Mouse (Mus musculus): ENCODE measurements around the gene Synpo2.

The Synpo2 gene

DNA sequence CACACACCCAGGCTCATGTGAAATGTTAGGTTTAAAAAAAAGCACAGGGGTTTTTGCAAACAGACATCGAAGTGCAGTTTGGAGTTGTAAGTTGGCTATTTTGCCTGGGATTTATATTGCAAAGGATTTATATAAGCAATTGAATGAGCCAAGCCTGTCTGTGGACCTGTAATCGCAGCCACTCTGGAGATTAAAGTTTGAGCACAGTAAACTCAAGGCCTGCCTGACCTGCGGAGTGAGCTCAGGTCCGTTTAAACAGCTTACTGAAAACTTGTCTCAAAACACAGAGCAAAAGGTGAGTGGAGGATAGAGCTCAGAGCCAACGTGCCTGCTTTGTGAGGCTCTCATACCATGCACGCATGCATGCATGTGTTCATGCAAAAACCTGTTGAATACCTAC, 30.9 kb downstream of the Synpo2 start:
- no peak for DNase-seq (ENCODE audit: low spot score)

DNA sequence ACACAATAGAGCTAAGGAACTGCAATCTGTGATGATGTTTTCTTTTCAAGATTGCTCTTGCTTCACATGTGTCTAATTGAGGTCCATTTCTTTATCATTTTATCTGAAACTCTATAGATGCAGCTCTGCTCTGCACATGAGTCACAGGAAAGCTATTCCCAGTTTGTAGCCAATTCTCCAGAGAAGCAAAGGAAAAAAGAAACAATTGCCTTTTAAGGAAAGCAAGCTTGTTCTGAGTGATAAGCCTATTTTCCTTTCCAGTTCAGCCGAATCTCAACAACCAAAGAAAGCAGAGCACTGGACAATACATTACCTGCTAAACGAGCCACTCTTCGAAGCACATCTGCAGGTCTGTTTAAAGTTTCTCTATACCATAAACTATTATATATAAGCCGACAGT, 31.3 kb downstream of the Synpo2 start:
- no peak for DNase-seq (ENCODE audit: low spot score)

DNA sequence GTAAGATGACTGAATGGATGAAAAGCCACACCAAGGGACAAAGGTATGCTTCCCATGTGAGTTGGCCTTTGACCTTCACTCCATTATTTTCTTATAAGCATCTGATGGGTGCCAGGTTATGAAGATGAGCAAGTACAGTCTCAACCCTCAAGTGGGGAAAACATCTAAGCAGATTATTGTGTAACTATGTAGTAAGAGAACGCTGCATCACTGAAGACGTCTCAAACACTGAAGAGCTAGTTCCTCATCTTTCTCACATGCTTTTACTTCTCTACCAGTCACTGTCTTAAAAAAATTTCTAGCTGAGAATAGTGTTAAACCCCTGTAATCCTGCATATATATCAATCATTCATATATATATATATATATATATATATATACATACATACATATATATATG, 34.2 kb downstream of the Synpo2 start:
- DNase-seq (ENCODE audit: low spot score), result no peak

DNA sequence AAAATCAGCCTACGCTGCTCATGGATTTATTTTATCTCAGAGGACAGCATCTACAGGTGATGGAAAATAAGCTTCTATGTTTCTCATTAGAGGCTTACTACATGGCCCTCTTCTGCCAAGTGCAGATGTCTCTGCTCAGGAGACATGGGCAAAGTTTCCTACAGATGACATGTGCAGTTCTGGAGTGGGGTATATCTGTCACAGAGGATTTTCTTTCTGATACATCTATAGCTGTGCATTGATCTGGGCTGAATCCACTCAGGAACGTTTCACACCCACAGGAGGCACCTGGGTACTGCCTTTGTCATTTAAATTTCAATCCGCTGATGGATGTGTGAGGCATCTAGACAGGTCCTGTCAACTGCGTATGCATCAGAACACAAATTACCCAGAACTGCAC, 42.2 kb downstream of the Synpo2 start:
- DNase-seq (ENCODE audit: low spot score), result no peak

DNA sequence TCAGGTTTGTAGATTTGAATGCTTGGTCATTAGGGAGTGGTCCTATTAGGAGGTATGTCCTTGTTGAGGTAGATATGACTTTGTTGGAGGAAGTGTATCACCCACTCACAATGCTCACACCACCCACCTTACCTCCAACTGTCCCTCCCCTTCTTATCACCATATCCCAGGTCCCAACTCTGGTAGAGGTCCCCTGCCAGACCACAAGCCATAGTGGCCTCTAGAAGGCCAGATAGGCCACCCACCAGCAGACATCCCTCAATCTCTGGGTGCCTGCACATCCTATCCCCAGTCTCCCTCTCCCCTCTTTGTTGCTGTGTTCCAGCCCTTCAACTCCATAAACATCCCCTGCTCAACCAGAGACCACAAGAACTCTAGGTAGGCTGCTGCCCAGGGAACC, 44.3 kb downstream of the Synpo2 start:
- no peak for DNase-seq (ENCODE audit: low spot score)

DNA sequence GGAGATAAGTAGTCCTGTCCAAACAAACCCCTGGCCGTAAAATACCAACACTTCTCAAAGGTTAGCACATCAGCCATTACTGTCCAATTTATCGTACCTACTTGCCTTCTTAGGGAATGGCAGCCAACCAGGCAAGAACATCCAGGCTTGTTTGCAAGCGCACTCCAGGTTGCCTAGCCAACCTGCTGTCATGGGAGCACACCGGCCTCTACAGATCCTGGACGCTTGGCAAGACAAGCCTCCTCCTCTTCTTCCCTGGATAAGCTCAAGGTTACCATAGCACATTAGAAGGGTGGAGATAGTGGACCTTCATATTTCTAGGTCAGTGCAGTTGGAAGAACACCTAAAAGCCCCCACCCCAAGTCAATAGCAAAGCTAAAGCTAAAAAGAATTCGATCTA, 45.6 kb downstream of the Synpo2 start:
- DNase-seq (ENCODE audit: low spot score), result no peak

DNA sequence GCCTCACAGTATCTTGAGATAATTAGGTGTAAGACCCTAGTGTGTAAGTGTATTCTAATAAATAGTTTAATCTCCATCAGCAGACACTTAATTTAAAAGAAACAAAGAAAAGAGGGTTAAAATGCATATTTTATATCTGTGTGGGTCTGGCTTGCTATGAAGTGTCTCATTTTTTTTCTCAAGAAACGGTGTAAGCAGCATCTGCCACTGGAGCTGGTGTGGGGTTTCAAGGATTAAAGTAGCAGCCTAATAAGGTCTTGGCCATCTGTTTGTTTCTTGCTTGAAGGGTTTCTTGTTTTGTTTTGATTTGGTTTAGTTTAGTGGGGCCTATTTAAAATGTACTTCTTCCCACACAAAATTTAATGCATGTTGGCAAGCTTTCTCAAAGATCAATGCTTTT, 46.1 kb downstream of the Synpo2 start:
- DNase-seq (ENCODE audit: low spot score), result no peak

DNA sequence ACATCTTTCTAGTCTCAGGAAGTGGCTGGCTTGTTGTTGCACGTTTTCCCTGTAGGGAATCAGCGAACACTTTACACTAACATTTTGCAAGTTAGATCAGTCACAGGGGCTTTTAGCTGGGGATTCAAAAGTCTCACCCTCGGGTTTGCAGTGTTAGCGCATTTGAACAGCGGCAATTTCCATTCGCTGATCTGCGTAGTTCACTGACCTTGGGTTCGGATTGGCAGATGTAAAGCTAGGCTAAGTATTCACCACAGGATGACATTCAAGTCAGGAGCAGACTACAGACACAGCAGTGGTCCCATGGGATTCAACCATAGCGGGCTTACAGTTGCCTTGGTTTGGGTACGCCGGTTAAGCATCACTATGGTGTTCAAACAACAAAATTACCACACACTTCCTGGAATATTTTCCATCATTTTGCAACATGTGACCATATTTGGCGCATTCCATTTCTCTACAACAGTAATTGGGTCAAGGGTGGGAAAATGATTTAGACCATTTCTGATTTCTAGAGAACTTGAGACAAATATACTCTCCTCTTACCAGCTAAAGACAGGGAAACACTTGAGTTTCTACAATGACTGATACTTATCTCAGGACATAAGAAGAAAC, 47.2 kb downstream of the Synpo2 start:
- no peak for DNase-seq (ENCODE audit: low spot score)

DNA sequence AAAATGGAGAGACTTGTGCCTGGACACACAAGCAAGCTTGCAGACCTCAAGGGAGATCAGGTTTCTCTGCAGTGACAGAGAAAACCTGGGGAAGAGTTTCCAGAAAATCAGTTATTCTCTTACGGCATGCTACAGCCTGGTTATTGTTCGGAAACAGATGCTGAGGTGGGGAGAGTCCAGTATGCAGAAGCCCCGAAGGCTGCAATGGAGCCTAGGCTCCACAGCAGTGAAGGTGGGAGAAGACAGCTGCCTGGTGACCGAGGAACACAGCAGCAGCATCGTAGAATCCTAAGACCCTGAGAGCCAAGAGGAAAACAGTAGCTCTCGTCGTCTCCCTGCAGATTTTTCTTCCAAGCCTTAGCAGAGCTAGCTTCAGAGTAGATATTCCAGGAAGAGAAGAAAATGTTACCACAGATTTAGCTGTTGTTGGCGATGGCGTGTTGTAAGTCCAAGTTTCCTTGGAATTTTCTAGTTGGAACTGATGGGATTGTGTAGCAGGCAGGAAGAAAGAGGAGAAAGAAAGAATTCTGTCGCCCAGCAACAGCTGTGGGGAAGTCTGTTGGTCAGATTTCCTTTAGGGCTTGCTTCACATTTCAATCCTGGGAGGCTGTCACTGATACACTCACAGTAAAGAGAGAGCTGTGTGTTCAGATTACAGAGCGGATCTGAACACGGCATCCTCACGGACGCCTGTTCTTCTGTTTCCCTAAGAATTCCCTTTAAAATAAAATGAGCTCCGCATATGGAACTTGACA, 48.4 kb downstream of the Synpo2 start:
- no peak for DNase-seq (ENCODE audit: low spot score)

DNA sequence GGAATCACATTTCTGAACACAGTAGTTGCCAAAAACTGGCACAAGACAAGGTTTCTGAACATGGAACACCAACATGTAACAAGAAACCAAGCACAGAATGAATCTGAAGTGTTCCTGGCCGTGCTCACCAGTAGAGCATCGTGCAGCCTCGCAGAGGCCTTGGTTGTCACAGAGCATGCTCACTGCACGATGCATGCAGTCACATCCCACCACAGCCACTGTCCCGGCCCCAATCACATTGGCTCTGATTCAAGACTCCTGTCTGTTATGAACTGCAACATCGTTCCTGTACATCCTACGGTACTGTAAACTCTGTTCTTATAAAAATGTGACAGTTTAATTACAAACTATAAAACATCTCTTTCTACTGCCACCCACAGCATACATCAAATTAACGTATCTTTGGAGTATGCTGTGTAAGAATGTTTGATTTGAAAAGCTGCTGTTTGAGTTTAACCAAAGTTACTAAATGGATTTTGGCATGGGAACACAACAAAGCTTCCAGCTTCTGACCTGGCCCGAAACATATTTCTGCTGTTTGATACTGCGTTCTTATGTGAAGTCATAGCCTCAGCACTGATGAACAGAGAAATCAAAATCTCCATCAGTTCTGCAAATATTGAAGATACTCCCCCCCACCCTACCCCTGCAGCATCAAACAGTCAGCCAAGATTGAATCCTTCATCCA, 50.6 kb downstream of the Synpo2 start:
- no peak for DNase-seq (ENCODE audit: low spot score)

DNA sequence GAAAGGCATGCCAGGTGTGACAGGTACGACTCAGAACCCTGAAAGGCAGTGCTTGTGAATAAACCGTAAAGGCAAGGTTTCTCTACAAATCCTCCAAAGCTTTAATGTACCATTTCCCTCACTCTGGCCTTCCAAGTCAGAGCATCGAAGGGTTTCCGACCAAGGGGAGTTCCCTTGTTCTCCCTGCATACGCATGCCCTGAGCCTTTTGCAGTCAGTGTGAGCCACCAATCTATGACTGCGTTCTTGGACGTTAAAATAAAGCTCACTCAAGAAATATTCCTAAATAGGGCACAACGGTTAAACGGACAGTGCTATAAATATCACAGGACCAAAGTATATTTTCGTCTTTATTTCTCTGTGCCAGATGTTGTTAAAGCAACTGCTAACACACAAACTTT, 51.7 kb downstream of the Synpo2 start:
- DNase-seq (ENCODE audit: low spot score), result no peak

DNA sequence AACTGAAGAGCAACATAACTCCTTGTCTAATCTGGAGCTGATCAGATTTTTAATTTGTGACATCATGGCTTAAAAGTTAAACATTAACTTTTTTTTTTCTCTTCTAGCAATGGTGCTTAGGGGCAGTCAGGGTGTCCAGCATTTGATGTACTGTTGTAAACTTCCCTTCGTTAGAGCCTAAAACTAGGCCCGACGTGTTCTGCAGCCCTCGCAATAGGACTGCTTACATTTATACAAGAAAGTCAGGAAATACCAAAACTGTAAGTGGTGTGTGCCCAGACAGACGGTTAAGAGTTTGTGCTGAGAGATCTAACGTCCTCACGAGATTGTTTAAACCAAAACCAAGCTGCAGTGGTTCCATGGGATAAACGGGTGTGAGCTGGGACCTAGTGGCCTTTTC, 56.4 kb downstream of the Synpo2 start:
- no peak for DNase-seq (ENCODE audit: low spot score)

DNA sequence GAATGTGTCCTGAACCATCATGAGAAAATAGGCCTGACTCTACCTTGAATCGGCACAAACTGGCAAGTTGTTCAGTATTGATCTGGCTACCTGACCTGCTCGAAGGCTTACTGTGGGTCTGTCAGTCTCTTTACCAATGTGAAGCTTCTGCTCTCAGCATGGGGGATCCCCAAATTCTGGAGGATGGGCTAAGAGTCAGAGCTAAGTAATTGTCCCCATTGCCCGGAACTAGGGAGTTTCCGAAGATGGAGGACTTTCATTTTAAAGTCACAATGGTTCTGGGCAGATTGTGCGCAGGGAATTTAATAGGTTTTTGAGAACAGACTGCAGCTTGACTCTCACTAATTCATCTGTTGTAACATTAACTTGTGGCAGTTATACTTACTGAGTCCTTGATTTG, 56.9 kb downstream of the Synpo2 start:
- no peak for DNase-seq (ENCODE audit: low spot score)

DNA sequence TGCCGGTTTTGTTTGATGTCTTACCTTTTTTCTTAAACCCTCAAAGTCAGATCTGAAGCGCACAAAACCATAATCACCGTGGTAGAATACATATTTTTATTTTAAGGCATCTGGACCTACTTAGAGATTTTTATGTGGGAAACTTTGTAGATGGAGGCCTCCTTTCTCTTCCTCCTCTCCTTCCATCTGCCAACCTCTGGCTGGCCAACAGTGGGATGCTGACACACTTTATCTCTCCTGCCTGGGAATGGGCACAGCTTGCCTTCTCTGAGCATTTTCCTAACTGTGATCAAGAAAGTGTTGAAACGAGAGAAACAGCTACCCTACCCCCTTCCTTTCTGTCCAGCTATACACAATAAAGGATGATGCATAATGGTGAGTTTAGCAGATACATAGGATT, 57.5 kb downstream of the Synpo2 start:
- DNase-seq (ENCODE audit: low spot score), result no peak

DNA sequence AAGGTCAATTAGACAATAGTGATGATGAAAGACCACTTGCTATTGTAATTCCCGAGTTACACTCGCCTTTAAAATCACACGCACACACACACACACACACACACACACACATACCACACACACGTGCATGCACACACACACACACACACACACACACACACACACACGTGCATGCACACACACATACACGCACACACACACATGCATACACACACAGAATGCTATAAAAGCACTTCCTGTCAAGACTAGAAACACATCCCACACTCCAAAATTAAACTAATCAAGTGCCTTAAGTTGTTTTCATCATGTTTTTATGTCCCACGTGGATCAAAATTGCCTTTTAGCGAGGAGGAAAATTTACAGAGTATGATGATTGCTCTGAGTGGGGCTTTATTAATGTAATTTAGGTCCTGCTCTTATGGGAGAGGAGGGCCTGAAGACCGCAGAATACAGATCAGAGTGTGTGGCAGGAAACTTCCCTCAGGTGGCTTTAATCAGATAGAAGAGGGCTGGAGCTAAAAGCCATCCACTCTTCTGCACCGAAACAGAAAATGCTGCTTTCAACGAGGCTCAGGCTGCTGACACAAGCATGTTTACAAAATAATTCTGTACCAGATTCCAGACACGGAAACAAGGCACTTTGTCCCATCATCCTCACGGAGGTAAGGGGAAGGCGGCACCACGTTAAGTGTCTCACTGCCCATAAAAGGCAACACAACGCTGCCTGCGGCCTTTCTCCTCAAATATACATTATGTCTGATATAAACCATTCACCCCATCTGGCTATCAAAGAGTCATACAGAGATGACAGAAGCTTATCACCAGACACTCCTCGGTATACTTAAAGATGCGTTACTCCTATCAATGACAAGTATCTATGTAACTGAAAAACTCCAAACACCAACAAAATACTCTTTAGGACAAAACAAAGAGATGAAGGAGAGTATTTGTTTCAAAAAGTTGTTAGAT, 59.3 kb downstream of the Synpo2 start:
- DNase-seq (ENCODE audit: low spot score), result no peak

DNA sequence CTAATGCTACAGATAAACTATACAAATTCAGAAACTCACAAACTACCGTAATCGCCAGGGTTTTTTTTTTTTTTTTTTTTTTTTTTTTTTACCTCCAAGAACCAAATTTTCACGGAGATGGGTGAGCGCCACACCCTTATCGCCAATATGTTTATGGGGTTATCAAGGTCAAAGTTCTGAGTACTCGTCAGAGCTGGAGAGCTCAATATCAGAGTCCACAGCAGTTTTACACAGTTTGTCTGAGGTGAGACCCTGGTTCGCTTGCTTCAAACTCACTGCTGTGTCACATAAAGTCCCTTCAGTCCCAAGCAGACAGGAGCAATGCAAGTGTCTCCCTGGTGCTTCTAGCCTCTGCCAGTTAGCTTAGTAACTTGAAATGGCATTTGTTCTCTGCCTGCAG, 60.8 kb downstream of the Synpo2 start:
- DNase-seq (ENCODE audit: low spot score), result no peak

DNA sequence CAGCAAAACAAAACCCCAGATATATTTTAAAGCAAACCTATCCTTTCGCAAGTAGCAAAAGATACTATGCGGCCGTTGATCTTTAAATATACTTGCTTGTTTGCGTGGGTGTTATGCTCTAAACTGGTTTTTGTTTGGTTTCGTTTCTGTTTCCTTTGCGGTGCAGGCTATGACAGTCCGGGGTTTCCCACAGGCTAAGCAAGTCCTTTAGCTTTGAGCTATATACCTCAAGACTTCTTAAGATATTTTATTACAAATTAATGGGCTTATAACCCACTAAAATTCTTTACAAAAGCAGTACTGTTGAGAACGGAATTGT, 61.6 kb downstream of the Synpo2 start:
- no peak for DNase-seq (ENCODE audit: low spot score)

DNA sequence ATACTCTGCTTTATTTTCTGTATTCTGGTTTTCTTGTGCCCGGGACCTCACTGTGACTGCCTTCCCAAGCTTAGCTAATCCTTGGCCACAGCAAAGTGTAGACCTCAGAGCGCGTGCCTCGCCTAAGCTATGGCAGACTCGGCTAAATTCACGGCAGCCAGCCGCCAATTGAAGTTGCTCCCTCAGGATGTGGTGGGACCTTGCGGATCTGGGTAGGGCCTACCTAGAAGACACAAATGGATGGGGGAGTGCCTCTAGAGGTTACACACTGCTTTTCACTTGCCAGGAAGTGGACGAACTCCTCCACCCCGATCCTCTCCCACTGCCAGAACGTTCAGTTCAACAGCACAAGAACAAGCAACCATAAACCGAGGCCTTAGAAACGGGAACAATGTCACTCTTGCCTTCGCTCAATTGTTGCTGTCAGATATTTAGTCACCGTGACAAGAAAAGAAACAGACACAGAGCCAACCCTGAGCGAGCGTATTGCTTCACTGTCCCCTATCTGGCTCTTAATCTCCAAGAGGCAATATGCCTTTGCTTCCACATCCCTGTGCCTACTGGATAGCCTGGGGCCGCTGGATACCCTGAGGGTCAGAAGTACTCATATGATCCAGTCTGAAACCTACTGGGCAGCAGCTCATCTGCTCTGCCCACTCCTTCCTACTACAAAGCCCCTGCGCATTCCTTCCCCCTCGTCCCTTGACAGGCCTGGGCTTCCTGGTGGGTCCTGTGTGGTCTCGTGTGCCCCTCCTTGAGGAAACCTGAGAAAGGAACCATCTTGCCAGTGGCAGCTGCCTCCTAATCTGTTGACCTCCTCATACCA, 62.2 kb downstream of the Synpo2 start:
- no peak for DNase-seq (ENCODE audit: low spot score)

DNA sequence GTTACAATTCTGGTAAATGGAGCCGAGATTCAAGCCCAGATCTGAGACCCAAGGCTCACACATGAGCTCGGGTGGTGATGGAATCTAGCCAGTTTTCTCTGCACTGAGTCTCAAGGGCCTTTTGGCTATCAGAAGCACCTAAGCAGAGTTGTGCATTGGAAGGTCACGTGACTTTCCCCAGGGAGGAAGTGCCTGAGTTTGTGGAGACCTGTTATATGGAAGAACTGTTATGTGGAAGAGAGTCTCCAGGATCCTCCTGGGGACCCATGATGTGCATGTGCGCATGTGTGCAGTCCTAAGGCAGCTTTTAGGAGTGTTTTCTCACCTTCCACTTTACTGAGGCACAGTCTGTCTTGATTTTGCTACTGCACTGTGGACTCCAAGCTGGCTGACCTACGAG, 63.8 kb downstream of the Synpo2 start:
- DNase-seq (ENCODE audit: low spot score), result no peak

DNA sequence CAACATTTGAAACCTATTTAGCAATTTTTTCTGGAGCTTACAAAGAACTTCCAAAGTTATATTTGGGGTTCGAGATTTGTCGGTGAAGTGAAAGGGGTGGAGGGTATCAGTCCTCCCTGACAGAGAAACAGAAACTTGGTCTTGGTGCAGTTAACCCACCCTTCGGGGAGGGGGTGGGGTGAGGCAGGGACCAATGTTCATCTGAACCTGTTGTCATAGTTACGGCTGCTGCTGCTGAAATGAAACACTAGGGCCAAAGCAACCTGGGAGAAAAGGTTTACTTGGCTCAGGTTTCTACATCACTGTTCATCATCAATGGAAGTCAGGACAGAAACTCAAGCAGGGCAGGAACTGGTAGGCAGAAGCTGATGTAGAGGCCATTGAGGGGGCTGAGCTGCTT, 66.6 kb downstream of the Synpo2 start:
- no peak for DNase-seq (ENCODE audit: low spot score)

DNA sequence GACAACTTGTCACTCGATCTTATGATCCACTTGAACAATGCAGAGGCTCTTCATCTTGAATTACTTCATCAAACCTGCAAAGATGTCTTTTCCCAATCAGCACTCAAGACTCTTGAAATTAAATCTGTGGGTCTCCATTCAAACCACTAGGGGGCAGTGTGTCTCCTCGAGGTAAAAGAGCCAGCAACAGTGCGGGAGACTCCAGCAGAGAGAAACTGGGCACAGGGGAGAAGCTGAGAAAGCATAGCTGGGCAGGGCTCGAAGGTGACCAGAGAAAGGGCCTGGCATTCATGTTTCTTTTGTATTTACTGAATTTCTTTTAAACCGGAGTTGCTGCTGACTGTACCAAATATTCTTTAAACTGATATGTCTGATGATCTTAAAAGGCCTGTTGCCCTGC, 67.1 kb downstream of the Synpo2 start:
- peak; percentile 12 for DNase-seq (ENCODE audit: low spot score)

DNA sequence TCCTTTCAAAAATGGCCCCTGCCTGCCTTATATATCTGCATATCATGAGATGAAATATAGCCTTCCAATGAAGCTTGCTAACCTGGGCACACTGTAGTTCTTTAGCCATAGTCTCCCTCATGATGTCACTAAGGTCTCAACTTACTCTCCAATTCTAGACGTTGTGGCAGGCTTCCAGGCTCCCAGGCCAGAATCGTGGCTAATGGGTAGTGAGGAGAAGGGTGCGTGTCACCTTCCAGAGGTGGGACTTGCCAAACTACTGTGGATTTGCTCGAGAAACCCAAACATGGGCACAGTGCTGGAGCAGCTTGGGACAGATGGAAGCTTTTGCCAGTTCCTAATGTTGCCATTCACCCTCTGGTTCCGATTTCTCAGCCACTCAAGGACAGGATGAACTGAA, 69.5 kb downstream of the Synpo2 start:
- DNase-seq (ENCODE audit: low spot score), result no peak
